Mouse (Mus musculus): ENCODE data around the gene Pigw.
A peak's percentile ranks its signal among the peaks of the same experiment; 100 is the strongest.
"Not testable (repeated sequence)": the region's sequence is repeated elsewhere in the genome, so short reads cannot be mapped to it uniquely, and the experiment has no call there.

Gene Pigw

GRCm38 (mm10) chr11:84880465-84880961 lies 428 bp upstream of the Pigw start:
- no peak for DNase-seq (ENCODE audit: low read depth, low spot score)

GRCm38 (mm10) chr11:84879007-84879771 lies 896 bp downstream of the Pigw start:
- DNase-seq (ENCODE audit: low read depth, low spot score): no peak

GRCm38 (mm10) chr11:84876020-84876419 lies 4.1 kb downstream of the Pigw start:
- not testable (repeated sequence) for DNase-seq (ENCODE audit: low read depth, low spot score)

- no peak for DNase-seq (ENCODE audit: low read depth, low spot score)
Observed at GRCm38 (mm10) chr11:84873042-84873833, 6.8 kb downstream of the Pigw start.

- DNase-seq (ENCODE audit: low read depth, low spot score): no peak
Observed at GRCm38 (mm10) chr11:84871548-84872069, 8.5 kb downstream of the Pigw start.

- DNase-seq (ENCODE audit: low read depth, low spot score): no peak
Observed at GRCm38 (mm10) chr11:84871046-84871445, 9.0 kb downstream of the Pigw start.

- peak; percentile 87 for DNase-seq (ENCODE audit: low read depth, low spot score)
Observed at GRCm38 (mm10) chr11:84870337-84871043, 9.6 kb downstream of the Pigw start, which contains the start of gene Ggnbp2. Ggnbp2 (minus strand) TSS chr11:84870817.

GRCm38 (mm10) chr11:84869537-84870232 lies 10.4 kb downstream of the Pigw start:
- DNase-seq (ENCODE audit: low read depth, low spot score): peak; percentile 92

GRCm38 (mm10) chr11:84868786-84869259 lies 11.3 kb downstream of the Pigw start:
- no peak for DNase-seq (ENCODE audit: low read depth, low spot score)

- no peak for DNase-seq (ENCODE audit: low read depth, low spot score)
Observed at GRCm38 (mm10) chr11:84867586-84867985, 12.5 kb downstream of the Pigw start.

- no peak for DNase-seq (ENCODE audit: low read depth, low spot score)
Observed at GRCm38 (mm10) chr11:84865268-84865667, 14.8 kb downstream of the Pigw start.

GRCm38 (mm10) chr11:84855285-84855684 lies 24.8 kb downstream of the Pigw start:
- DNase-seq (ENCODE audit: low read depth, low spot score): no peak

GRCm38 (mm10) chr11:84847475-84848090 lies 32.5 kb downstream of the Pigw start:
- DNase-seq (ENCODE audit: low read depth, low spot score): no peak

- no peak for DNase-seq (ENCODE audit: low read depth, low spot score)
Observed at GRCm38 (mm10) chr11:84846741-84847474, 33.2 kb downstream of the Pigw start.

- DNase-seq (ENCODE audit: low read depth, low spot score): no peak
Observed at GRCm38 (mm10) chr11:84839330-84839729, 40.8 kb downstream of the Pigw start.

- DNase-seq (ENCODE audit: low read depth, low spot score): not testable (repeated sequence)
Observed at GRCm38 (mm10) chr11:84829495-84829894, 50.6 kb downstream of the Pigw start.

GRCm38 (mm10) chr11:84828516-84829399 lies 51.3 kb downstream of the Pigw start, which contains the start of gene Dhrs11:
Dhrs11 (minus strand) TSS chr11:84828994.
- DNase-seq (ENCODE audit: low read depth, low spot score): peak; percentile 3

- DNase-seq (ENCODE audit: low read depth, low spot score): no peak
Observed at GRCm38 (mm10) chr11:84827901-84828503, 52.1 kb downstream of the Pigw start.
